Mouse (Mus musculus): ENCODE measurements at regions not wholly inside any gene's neighbourhood (a gene's known extent, or its start where the extent isn't known, plus 50 kb on each side); places are given as distances from the start of the nearest gene placed in this dataset.

- TF ChIP-seq CTCF (IDR thresholded peaks at IDR 0.05; ENCODE audit: insufficient read depth, low read length) (no peak), POLR2A (IDR thresholded peaks at IDR 0.05; ENCODE audit: borderline replicate concordance, extremely low read depth, low read depth, low read length) (no peak)
Measured at GRCm38 (mm10) chr19:16064911-16065310, 67.7 kb upstream of the Gnaq start.
